Mouse (Mus musculus) embryonic stem cell, embryonic (primary cell): ENCODE results near the gene Krba1.

Experiments
- CTCF ChIA-PET, 4 experiments: fragments of 300-600 bp in 2 of 4; fragments of 350-600 bp in 2 of 4; sonication (Branson Sonifier 250); formaldehyde crosslinking; loops; one replicate each; lab custom pipeline; 2022; ENCODE audit warnings: inconsistent platforms in 2 of 4; lab: Charles Lee
- POLR2A ChIA-PET, 4 experiments: fragments of 300-600 bp in 2 of 4; fragments of 350-600 bp in 2 of 4; sonication (Branson Sonifier 250); formaldehyde crosslinking; loops; one replicate each; lab custom pipeline; 2022; ENCODE audit warnings: antibody characterized with exemption in 4 of 4, inconsistent platforms in 1 of 4; lab: Charles Lee

Gene Krba1

DNA sequence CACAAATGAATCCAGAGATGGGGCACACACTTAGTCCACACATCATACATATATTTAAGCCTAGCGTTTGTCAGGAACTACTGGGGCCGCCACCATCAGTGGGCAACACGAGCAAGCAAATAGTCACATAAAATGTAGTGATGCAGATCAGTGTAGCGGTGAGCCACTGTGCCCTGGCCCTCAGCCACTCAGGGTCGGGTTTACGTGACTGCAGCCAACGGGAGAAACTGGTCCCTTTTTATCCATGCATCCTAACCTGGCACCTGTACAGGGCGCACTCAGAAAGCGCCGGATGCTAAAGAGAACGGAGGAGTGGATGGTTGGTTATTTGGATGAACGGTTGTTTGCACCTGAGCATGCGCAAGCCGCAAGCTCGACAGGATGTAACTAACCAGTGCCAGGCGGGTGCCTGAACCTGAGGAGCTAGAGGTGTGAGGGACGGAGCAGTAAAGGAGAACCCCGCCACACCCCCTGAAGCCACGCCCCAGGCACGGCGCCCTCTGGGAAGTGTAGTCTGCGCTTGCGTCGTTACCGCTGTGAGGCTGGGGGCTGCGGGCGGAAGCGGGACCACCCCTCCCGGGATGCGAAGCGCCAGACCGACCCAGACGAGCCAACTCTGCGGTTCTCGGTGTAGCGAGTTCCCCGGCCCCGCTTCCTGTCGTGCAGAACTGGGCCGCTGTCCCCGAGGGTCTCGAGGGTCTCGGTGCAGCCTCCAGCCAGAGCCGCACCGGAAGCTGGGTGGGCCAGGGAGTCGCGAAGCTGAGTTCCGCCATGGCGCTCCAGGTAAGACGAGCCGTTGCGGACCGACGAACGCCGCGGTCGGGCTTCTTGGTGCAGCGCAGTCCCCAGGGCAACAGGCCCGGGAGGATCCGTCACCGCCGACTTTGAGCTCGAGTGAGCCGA is at the start of gene Krba1:
Krba1 (plus strand) TSS at position 482 of the 903 bp plus-strand sequence.
- ChIA-PET POLR2A (interaction anchor here (0.5 to 2.1 kb wide), 22 partner anchors 9 to 442 kb away, joined by 3 to 11 read pairs (median 3); partner anchors contain the start of genes Lrrc61 (in 1 of the 4), Zfp467 (in 1 of the 4) and Zfp956 (in 1 of the 4)), CTCF (interaction anchor here in 1 of 4 experiments (0.8 to 1.2 kb wide), 2 partner anchors 9 to 217 kb away, joined by 4 read pairs; no protein-coding TSS in a partner anchor)

DNA sequence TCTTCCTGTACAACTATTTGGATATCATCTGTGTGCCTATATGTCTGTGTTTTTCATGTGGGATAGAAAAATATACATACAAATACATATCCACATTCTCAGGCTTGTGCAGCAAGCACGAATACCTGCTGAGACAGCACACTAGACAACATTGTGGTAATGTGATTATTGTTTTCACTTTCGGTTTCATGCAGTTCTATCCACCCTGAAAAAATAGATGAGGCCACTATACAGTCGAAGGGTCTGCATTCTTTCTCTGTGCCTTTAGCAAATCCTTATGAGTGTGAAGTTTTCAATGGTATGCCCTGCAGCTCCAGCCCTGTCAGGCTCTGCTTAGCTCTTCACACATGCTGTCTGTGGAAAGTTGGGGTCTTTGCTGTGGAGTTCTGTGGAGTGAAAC is 36.5 kb upstream of the Krba1 start:
- ChIA-PET POLR2A (no interaction called here), CTCF (no interaction called here)

DNA sequence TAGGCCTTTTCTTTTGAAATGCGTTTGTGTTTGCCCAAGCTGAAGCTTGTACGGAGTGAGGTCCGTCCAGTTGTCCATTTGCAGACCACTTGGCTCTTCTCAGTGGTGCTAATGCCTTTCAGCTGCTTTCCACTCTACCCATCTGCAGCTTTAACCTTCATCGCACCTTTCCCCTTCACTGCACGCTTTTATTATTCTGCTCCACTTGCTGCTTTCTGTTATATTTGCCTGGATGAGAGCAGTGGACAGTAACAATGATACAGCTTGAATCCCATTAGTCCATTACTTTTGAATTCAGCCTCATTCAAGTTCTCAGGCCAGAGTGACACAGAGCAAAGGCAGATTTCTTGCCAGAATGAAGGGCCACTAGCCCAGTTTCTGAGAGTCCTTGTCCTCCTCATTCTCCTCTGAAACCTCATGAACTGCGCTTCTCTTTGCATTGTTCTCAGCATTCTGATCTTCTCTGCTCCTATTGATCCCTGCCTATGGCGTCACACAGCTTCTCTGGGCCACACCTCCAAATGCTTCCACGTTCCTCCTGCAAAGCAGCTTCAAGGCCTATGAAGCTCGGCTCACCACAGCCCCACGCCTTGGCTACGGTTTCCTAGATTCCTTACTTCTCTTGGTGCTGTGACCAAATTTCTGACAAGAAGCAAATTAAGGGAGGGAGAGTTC is 28.9 kb upstream of the Krba1 start:
- ChIA-PET CTCF (no interaction called here), POLR2A (no interaction called here)

DNA sequence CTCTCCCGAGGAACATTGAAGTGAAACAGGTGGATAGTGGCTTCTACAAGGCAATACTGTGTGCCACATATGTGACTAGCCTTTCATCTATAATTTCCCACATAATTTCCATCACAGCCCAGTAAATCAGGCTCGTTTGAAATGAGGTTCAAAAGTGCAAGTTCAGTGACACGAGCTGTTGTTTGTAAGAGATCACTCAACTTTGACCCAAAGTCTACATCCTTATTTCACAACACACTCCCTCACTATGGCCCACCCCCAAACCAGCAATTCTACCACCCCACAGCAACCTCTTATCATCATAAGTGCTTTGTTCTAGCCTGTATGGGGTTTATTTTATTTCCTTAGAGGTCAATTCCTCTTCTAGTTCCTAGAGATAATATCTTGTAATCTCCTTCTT is 7.2 kb upstream of the Krba1 start:
- CTCF ChIA-PET: interaction anchor here in 1 of 4 experiments (0.6 kb wide), 1 partner anchor 34 kb away, joined by 3 read pairs; no protein-coding TSS in a partner anchor
- POLR2A ChIA-PET: no interaction called here

DNA sequence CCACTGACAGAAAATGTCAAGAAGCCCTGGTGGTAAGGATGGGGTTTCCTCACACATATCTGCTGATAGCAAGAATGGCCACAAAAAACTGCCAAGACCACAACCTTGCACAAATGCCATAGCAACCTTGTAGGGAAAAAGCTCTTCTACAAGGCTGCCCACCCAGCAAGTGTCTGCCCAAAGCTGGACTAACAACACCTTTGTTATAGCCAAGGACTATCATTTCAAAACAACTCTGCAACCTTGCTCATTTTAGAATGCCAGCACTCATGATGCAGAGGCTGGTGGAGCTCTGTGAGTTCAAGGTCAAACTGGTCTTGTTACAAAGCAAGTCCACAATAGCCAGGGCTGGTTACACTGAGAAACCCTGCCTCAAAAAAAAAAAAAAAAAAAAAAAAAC is 1.6 kb upstream of the Krba1 start:
- ChIA-PET CTCF (interaction anchor here in 1 of 4 experiments (0.7 kb wide), 2 partner anchors 21 to 558 kb away, joined by 10 to 12 read pairs; no protein-coding TSS in a partner anchor), POLR2A (interaction anchor here in 1 of 4 experiments (0.6 to 0.7 kb wide), 3 partner anchors 47 to 1049 kb away, joined by 3 read pairs; partner anchors contain the start of gene Zfp467)

DNA sequence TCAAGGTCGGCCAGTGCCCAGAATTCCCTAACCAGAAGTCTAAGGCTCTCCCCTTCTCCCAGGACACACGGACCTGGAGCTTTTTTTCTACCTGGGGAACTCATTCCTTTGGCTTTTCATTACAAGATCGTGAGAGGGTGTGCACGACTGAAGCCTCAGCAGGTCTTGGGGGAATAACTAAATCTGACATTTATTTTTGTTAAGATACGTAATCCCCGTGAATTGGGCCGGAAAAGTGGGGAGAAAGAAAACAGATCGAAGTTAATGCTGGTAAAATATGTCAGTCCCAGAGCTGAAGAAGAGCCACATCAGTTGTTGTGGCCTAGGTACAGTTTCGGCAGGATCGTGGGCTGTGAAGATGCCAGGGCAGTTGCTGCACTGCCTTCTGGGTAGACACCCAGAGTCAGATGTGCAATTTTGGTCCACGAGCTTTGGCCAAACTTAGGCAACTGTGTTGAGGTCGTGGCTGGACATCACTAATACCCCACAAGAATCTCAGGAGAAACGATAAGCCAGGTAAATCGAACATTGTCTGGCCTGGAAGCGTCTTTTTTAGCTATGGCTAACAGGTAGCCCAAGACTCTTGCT is 716 bp downstream of the Krba1 start:
- ChIA-PET CTCF (interaction anchor here in 1 of 4 experiments (0.8 to 1.2 kb wide), 2 partner anchors 9 to 218 kb away, joined by 4 read pairs; no protein-coding TSS in a partner anchor), POLR2A (interaction anchor here (0.5 to 2.1 kb wide), 20 partner anchors 8 to 602 kb away, joined by 3 to 11 read pairs (median 3); partner anchors contain the start of genes Lrrc61 (in 1 of the 4), Zfp467 (in 1 of the 4) and Zfp956 (in 1 of the 4))

DNA sequence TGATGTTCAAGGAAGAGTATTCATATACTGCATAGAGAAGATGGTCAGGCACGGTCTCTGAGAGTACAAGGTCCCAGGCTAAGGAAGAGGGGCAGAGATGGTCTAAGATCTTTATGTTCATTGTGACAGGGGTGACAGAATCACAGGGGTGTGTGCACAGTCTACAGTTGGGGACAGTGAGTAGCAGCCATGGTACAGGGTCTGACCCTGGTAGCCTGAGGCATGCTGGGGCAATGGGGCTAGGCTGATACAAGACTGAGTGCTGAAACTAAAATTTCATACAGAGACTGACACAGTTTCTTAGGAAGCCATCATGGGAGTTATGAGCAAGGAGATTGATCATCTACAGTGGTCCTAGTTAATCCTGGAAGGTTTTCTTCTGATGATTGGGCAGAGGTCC is 1.3 kb downstream of the Krba1 start:
- CTCF ChIA-PET: no interaction called here

DNA sequence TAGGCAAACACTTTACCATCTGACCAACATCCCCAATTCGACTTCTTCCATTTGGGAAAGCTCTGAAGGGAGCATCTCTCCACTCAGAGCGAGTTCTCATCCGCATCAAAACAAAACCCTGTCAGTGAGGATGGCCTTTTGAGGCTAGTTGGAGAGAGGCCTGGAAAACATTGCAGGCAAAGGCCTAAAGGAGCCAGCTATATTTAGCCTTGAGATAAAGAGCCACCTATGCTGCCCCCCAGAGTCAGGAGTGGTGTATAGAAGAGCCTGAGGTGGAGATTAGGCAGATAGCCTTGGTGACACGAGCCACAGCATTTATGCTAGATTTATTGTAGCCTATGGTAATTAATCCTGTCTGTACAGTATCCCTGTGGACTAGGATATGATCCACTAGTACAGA is 1.9 kb downstream of the Krba1 start:
- ChIA-PET POLR2A (interaction anchor here in 1 of 4 experiments (0.6 kb wide), 1 partner anchor 281 kb away, joined by 3 read pairs; no protein-coding TSS in a partner anchor), CTCF (no interaction called here)

More for the DNA sequence above, 1.3 kb downstream of the Krba1 start:
- POLR2A ChIA-PET: interaction anchor here in 2 of 4 experiments (0.6 to 2.1 kb wide), 8 partner anchors 8 to 602 kb away, joined by 3 to 11 read pairs (median 5); partner anchors contain the start of gene Zfp467 (in 1 of the 2)

DNA sequence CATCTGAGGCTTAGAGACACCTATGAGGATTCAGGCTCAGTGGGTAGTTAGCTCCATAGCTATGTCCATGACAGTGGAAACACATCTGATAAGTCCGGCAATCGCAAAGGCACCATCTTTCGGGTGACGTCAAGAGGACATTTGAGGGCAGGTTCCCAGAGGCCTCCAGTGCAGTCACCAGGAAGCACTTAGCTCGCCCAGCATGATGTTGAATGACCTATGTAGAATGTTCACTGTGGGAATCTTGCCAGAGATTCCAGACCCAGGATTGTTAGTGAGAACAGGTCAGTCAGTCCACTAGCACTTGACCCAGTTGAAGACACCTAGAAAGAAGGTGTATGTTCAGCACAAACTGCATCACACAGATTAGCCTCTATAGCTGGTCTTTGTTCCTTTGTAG is 4.5 kb downstream of the Krba1 start:
- CTCF ChIA-PET: no interaction called here
- POLR2A ChIA-PET: interaction anchor here in 1 of 4 experiments (0.8 to 1.0 kb wide), 2 partner anchors 9 to 13 kb away, joined by 3 read pairs; no protein-coding TSS in a partner anchor

DNA sequence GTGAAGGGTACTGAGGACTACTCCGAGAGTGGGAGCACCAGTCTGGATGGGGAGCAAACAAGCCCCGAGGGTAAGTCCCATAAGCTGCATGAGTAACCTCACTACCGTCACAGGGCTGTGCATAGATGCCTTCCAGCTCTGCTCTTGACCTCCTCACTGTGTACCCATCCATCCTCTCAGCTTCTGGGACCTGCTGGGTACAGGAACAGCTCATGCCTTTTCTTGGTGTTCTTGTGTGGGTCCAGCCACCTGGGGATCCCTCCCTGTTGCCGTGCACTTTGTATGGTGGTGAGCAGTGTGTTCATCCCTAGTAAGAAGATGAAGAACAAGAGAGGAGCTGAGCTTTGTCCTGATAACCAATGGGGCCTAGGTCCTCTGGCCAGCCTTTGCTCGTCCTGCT is 8.7 kb downstream of the Krba1 start:
- ChIA-PET POLR2A (interaction anchor here in 1 of 4 experiments (0.6 to 1.8 kb wide), 2 partner anchors 8 to 276 kb away, joined by 3 to 5 read pairs; partner anchors contain the start of gene Krba1), CTCF (interaction anchor here in 1 of 4 experiments (1.1 kb wide), 1 partner anchor 9 kb away, joined by 4 read pairs; the partner anchor contains the start of gene Krba1)

DNA sequence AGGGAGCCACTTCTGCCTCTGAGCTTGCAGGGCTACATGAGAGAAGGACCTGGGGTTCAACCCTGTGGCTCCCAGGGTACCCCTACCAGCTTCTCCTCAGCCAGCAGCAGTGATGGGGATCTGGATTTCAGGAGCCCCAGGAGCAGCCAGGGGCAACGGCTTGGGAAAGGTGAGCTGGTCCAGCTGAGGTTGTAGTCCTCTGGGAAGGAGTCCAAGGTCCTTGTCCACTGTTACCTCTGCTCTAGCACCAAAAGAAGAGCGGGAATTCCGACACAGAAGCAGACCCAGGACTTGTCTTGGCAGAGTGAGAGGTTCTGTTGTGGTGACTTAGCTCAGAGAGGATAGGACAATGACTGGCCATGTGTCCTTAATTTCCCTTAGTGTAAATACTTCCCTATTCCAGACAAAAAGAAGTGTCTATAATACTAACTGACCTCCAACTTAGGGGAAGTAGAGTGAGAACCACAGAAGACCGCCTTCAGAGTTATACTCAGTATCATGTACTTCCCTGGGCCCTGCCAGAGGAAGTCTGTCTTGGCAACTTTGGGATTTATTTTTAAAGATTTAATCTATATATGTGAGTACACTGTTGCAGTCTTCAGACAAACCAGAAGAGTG is 14.4 kb downstream of the Krba1 start:
- ChIA-PET POLR2A (interaction anchor here in 2 of 4 experiments (0.8 to 2.6 kb wide), 4 partner anchors 10 to 14 kb away, joined by 3 to 9 read pairs (median 4); partner anchors contain the start of gene Krba1 (in 2 of the 2)), CTCF (no interaction called here)

DNA sequence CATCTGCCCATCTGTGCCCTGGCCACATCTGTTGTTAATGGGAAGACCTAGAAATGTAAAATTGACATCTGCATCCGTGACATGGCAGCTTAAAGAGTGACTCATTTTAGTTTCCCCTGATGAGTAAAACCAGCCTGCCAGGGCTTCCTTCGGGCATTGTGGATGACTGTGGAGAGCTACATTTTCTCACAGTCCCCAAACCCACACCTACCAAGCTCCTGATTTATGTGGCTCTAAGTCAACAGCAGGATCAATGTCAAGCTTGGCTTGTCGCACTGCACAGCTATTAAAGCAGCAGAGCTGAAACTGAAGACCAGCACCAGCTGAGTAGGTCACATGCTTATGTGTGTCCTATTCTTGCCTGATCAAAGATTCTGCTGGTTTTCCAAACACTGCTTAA is 15.2 kb downstream of the Krba1 start:
- POLR2A ChIA-PET: interaction anchor here in 1 of 4 experiments (0.8 kb wide), 1 partner anchor 15 kb away, joined by 3 read pairs; the partner anchor contains the start of gene Krba1
- CTCF ChIA-PET: no interaction called here

DNA sequence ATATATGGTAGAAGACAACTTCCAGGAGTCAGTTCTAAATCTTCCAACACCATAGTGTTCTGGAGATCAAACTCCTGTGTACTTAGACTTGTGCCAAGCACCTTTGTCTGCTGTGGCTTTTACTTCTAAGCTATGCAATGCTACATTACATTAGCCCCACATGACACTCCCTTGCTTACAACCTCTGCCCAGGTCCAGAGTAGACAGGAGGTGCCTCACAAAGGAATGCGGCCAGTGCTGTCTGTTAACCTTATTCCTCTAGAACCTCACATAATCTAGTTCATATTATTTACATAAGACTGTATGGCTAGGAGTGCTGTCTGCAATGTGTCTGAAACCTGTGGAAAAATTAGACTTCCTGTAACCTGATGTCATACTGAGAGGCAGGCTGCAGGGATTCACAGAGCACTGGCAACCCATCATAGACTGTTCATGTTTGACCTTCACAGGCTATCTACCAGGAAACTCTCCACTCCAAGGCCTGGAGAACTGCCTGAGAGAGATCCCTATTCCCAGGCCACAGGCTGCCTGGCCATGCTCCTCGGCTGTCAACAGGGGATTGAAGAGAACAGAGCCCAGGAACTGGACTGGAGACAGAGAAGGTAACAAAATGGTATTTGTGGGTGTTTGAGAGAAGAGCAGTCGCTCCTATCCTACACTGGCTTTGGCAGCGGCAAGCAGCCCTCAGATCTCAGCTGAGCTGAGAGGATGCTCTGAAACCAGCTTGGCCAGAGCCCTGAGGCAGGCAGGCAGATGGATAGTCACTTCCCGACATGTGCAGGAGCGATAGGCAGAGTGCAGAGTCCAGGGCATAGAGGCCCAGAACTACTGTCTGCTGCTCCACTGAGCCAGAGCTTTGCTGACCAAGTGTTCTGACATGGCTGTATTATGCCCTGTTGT is 16.1 kb downstream of the Krba1 start:
- POLR2A ChIA-PET: interaction anchor here in 1 of 4 experiments (1.3 kb wide), 1 partner anchor 13 kb away, joined by 3 read pairs; no protein-coding TSS in a partner anchor
- CTCF ChIA-PET: no interaction called here

DNA sequence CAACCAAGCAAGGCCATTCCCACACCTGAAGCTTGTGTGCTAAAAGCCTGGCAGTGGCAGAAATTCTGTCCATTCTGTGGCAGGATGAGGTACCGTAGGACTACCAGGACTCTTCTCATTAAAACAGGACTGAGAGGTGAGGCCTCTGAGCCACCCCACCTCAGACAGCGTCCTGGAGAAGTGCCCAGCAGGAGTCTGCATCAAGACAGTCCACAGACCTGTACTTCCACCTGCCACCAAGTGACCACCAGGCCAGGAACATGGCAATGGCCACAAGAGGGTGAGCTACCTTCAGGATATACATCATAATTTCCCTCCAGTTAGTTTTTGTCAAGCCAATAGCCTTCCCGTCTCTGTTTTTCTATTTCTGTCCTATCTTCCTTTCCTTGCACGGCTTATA is 16.8 kb downstream of the Krba1 start:
- CTCF ChIA-PET: interaction anchor here in 2 of 4 experiments (0.5 kb wide), 2 partner anchors 123 to 448 kb away, joined by 3 to 5 read pairs; no protein-coding TSS in a partner anchor
- POLR2A ChIA-PET: interaction anchor here in 1 of 4 experiments (1.2 to 1.3 kb wide), 2 partner anchors 12 kb away, joined by 3 read pairs; no protein-coding TSS in a partner anchor

DNA sequence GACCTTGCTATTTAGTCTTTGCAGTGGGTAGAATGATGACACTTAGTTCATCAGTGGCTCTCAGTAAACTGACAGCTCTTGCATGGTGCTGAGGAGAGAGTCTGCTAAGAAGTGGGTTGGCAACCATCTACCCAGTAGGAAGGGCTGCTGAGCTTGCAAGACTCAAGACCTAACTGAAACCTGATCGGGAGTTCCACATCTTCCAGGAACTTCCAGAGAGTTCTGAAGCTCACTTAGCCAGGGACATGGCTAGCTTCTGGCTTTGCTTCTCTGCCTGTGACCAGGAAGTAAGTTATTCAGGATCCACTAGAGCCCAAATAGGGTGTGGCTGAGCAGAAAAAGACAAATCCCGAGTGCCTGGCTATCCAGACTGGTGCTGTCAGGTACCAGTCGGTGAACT is 17.3 kb downstream of the Krba1 start:
- ChIA-PET POLR2A (interaction anchor here in 2 of 4 experiments (0.6 to 1.3 kb wide), 3 partner anchors 12 to 277 kb away, joined by 3 read pairs; no protein-coding TSS in a partner anchor), CTCF (interaction anchor here in 2 of 4 experiments (0.5 kb wide), 2 partner anchors 123 to 448 kb away, joined by 3 to 5 read pairs; no protein-coding TSS in a partner anchor)

DNA sequence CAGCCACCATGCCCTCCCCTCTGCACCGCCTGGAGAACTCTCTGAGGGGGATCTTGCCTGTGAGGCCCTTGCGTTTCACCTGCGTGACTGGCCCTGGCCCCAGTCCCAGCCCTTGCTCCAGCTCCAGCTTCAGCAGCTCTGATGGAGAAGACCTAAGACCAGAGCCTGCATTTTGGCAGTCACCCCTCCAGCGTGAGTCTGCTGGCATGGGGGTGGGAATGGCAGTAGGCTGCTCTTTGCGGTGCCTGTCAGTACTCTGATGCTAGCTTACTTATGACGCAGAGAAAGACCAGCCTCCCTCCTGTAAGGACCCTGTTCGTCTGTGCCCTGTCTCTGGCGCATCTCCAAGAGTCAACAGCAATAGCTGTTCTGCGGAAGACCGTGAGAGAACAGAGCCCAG is 17.7 kb downstream of the Krba1 start:
- POLR2A ChIA-PET: interaction anchor here in 2 of 4 experiments (0.6 to 1.2 kb wide), 2 partner anchors 13 to 277 kb away, joined by 3 read pairs; no protein-coding TSS in a partner anchor
- CTCF ChIA-PET: no interaction called here
